Mouse (Mus musculus) B cell, adult 2 months (primary cell): Measurements from ENCODE around the gene Trim9.
A peak's percentile ranks its signal among the peaks of the same experiment; 100 is the strongest.

Experiments
- DNase-seq, 2 experiments: peaks; one replicate each; pipeline ENCODE4 v3.0.0; 2022

Trim9 gene

DNA sequence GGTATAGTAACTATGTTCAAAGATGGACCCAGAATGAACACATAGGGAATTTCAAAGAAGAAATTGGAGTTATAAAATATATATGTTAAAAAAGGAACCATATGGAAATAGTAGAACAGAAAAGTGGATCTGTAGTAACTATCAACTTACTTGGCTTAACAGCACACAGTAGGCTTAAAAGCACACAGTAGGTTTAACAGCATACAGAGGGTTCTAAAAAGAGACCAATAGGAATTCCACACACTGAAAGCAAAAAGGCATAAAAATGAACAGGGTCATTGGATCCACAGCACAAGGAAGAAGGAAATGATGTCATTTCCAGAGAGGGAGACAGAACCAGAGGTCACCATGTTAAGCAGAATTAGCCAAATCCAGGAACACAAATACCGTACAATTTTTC is 24.6 kb downstream of the Trim9 start:
- no peak for DNase-seq

DNA sequence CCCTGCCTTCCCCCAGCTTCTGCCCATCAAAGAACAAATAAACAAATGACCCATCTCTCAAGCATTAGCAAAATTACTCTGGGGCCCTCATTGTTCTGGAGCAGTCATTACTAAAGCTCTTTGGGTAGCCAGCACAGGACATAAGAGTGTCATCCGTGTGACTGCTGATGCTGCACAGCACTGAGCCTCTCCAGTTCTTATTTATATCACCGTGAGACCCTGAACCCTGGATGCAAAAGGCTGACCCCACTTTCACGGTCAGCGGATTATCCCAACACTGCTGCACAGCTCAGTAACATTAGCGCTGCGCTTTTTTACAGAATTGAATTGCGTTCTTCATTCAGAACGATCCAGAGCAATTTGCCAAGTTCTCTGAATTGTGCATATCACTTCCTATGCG is 31.3 kb downstream of the Trim9 start:
- no peak for DNase-seq

DNA sequence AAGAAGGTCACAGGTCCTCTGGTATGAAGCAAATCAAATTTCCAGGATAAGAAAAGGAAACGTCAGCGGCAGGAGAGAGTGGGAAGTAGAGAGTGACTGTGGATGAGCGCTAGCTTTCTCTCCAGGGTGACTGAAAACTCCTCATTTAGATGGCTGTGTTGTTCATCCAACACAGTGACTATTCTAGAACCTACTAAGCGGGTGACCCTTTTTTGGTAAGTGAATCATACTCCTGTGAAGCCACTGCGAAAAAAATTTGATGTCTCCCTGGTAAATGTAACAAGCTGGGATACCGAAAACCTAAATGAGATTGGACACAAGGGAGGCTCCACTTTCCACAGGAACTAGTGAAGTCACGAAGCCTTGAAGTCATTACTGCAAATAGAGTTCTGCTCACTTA is 39.5 kb downstream of the Trim9 start:
- DNase-seq: no peak

DNA sequence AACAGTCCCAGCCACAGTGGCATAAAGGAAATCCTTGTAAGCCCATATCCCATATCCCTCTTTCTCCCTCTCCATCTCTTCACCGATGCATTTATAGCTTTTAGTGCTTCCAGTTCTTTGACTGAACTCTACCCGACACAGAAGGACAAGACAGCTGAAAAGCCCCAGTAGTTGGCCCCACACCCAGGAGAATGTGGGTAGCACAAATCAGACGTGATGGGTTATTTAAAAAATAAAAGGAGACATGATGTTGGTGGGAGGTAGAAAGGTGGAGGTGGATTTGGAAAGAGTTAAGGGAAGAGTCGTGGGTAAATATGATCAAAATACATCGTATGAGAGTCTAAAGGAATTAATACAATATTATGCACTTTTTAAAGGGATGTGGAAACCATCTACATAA is 40.4 kb downstream of the Trim9 start:
- DNase-seq: no peak

DNA sequence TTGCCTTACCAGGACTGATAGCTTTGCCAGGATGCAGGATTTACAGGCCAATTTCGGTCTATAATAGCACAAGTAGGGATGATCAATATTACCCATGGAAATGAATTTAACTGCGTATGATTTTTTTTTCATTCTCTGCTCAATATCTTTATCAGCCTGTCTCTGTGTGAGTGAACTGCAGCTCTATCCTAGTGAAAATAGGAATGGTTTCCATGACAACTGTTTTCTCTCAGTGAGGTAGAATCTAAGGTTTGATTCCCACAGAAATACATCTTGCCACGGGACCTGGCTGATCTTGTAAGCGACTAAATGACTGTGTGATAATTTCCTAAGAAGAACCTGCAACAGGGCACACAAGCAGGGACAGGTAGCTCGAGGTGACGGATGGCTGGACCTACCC is 43.4 kb downstream of the Trim9 start:
- no peak for DNase-seq

DNA sequence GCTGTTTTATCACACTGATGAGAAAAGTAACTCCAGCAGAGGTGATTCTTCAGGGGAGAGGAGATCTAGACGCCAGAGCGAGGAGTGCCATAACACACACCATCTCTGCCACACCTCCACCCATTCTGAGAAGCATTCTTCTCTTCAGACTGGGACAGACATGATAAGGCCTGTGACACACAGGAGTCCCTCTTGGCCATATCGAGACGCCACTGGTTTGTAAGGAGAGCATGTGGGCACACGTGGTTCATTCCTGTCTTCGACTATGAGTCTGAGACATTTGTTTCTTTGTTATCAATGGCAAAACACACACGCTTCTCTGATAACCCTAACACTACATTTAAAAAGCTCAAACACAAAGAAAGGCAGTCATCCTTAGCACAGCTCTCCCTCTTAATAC is 43.9 kb downstream of the Trim9 start:
- DNase-seq: no peak

DNA sequence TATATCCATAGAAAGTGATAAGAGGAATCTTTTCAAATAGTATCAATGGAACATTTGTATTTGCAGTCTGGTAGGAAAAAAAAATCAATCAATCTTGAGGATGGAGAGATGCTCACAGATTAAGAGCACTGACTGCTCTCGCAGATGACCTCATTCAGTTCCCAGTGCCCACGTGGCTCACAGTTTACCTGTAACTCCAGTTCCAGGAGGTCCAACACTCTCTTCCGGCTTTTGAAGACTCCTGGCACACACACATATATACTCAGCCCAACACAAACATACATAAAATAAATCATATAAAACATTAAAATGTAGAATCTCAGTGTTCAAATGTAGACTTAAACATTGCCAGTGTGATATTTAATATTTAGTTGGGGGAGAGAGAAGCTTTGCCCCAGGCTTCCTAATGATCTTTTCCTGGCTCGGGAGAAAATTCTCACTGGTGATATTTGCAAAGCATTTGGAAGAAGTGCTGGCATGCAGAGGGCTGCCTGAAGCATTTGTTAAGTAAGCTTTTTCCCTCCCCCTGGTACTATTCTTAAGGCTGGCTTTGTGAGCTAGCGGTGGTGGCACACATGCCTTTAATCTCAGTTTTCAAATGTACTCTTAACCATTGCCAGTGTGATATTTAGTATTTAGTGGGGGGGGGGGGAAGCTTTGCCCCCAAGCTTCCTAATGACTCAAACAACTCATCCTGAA is 45.2 kb downstream of the Trim9 start:
- no peak for DNase-seq

DNA sequence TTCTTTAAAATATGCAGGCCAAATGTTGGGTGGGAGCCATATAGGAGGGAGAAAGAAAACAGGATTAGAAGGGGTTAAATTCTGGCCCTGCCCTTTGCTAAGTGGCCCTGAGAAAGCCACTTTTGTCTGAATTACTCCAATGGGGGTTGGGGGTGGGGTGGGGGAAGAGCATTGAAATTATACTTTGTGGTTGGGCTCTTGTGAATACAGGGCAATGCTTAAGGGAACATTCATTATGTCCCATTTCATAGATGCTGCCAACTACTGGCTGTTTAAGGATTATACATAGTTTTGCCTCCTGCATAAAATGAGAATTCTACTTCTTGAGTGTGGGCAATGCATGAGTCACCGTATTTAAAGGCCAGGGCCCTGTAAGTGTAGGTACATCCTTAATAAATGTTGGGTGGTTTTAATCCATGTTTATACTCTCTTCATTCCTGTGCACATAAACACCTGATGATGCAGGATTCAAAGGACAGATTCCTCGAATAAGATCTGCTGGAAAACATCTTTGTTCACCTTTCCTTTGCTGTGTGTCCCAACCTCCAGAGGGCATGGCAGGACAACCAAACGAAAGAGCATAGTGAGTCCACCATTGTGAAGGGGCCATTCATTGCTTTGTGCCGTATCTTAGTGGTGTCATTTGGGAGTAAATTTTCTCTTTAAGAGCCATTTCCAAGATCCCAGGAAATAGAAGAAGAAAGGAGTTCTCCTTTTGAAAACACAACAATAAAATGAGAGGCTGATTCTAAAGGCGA is 53.3 kb downstream of the Trim9 start:
- no peak for DNase-seq

DNA sequence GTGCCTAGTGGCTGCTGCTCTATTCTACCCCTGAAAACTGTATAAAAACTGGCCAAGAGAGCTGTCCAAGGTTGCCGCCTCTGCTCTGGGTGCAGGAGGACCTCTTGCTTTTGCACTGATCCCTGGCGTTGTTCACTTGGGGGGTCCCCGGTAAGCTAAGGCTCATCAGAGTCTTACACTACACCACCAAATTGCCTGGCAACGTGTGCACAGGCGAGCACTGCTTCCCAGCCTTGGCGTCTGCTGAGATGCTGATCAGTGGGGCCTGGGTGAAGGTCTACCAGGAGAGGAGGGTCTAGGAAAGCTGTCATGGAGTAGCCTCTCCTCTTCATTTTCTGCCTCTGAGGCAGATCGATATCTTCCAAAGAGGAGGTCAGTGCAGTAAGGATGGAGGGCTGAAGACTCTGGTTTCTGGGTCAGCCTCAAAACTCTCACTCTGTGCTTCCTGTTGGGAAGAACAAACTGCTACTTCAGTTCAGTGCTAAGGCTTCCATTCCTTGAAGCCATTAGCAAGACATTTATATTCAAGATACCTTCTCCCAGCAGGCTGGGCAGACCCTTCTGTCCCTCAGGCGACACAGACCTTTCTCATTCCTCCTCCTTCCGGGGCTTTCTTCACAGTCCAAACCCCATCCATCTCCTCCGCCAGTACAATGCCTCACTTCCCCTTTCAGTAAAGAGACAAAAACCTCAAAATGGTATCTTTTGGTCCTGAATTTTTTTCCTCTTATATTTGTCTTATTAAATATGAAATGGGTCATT is 54.1 kb downstream of the Trim9 start:
- no peak for DNase-seq

DNA sequence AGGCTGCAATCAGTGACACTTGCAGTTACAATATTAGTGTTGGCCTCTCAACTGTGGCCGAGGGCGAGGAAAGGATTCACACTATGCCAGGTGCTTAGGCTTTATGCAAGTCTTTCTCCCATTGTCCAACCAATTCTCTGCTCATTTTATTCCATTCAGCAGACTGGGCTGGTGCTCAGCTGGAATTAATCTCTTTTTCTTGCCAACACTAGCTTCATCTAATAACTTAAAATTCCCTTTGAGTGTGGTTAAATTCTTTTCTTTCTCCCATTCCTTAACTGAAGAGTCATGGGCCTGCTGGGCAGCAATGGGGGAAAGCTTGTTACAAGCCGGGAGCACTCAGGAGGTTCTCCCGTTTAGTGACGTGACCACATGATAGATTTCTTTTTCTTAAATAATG is 61.9 kb downstream of the Trim9 start:
- DNase-seq: no peak

DNA sequence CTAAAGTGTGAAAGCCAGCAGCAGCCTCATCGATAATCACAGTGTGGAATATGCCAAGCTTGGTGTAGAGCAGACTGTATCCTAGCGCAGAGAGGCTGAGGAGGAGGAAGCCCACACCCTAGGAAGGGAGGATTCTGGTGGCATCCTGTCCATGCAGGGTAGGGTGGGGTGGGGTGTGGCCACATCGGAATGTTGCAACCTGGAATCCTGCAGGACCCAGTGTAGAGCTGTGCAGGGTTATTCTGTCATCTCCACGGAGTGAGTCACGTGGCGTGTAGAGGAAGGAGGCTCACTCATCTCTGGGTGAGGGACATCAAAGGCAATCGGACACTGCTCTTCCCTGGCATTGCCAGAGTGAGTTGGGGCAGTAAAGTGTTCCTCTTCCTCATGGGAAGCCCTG is 62.4 kb downstream of the Trim9 start:
- DNase-seq: no peak

DNA sequence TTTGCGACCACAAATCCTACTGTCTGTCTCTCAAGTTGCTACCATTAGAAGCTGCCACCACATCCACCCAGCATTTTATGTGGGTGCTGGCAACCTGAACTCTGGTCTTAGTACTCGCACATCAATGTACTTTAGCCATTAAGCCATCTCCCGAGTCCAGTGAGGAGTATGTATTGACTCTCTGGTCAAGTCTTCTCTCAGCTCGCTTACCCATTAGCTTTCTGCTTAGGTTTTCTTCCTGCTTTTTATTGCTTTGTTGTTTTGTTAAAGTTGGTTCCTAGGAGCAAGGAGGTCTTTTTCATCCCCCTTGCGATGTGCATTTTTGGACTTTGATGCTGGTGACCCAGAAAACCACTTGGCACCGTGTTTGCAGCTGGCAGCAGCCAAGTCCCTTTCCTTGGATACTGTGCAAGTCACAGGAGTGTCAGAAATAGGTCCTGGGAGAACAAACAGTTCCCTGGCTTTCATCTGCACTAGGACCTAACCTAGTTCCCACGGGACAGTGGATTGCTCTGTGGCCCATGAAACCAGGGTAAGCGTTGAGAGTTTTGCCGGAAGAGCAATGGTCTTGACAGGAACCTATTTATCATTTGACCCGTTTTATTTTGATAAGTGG is 64.2 kb downstream of the Trim9 start:
- no peak for DNase-seq

DNA sequence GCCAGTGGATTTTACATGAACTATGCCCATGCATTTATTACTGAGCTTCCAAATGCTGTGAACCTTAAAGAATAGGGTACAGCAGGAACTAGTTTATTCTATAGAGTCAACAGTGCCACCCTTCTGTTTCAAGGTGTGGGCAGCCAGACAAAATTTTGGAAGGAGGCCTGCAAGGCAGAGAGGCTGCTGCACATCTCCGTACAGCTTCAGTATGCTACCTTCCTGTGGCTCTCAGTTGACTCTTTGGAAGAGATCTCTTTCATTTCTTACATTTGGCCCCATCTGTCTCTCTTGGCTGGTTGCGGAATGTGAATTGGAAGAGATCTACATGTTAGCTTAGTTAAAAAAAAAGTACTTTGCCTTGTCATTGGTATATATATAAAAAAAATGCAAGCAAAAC is 66.5 kb downstream of the Trim9 start:
- no peak for DNase-seq

DNA sequence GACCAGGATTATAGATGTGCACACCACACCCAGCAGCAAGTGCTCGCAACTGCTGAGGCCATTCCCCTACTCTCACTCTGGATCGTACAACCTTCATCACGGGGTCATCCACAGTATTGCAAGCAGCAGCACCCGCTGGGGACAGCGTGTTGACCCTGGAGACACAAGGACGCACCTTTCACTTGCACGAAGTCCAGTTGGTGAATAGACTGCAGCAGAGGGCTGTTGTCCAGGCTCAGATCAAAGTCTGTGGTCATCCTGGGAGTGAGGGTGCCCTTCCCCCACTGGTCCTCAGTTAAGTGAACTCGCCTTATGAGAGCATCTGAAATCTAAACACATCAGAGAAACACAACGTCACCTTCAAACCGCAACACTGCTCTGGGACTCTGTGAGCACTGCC is 67.0 kb downstream of the Trim9 start:
- DNase-seq: no peak

DNA sequence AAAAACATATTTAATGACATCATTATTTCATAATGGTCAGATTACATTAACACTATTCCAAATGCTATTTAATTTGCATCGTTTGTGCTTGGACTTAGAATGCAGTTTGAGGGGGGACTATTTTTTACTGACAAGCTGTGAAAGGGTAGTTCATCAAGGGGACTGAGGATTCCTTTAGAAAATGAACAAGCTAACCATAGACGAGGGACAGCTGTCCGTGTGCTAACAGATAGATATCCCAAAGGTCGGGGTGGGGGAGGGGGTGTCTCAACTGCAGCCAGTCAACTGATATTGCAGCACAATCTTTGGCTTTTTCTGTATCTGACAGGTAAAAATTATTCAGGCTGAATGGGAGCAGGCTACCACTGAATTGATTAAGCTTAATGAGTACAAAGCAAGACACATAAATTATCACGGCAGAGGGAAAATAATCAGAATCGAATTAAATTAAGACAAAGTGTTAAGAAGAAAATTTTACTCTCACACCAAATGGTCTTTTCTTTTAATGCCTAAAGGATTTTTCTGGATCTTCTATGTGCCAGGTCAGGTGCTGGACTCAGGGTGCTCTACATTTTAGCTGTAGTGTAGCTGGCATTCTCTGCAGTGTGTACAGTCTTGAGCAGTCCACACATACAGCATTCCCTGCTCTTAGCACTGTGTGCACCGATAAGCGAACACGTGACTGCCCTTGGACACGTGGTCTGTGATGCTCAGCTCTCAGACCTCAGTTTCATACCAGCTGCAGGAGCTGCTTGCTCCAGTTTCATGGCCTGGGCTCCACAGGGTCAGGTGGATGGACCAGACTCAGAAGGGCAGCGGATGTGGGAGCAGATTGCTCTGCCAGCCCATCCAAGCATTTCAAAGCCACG is 70.1 kb downstream of the Trim9 start:
- no peak for DNase-seq

DNA sequence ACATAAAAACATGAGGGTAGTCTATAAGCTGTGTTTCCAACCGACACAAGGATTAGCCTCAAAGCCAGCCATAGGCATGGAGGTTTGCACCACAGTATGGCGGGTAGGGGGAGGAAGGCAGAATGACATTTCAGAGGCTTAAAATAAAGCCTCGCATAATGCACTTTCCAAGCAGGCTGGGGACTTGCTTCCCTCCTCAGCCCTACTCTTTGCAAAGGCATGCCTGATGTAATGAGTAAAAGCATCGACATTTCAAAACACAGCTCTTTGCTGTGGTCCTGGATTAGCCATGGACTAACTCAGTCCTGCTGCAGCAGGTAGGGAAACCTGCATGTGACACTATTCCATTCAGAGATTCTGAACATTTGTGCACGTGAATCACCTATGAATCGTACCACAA is 77.7 kb downstream of the Trim9 start:
- no peak for DNase-seq

DNA sequence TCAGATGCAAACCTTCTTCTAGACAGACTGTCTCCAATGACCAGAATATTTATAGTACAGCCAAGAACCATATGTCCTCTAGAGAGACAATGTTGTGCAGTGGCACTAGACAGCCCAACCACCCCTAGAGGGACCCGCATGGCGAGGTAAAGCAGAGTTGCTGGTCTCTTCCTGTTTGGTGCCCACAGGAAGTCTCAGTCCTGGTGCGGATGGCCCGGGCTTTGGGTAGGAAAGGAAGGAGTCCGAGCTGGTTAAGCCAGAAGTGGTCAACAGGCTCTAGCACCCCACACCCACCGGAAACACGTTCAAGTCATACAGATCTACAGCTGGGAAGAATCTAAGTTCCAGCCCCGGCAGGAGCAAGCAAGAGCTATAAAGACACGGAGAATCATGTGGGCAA is 80.1 kb downstream of the Trim9 start:
- peak; percentile 2 to 6 for DNase-seq

DNA sequence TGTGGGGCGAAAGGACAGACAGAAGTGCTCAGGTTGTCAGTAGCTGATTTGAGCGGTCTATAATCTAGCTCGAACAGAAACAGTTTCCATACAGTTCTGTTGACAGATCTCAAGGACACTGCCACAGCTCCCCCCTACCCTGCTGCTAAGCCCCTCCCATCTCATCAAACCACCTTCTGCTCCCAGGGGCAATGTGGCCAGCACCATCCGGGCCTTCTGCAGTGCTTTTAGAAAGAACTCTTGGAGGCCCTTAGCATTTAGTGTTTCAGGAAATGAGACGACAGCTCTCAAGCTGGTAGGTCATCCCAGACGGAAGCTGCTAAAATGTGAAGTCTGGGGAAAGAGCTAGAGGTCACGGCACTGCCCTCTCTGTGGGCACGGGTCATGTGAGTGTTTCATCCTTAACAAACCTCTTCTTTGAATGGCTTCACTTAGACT is 80.9 kb downstream of the Trim9 start:
- peak; percentile 44 to 54 for DNase-seq

DNA sequence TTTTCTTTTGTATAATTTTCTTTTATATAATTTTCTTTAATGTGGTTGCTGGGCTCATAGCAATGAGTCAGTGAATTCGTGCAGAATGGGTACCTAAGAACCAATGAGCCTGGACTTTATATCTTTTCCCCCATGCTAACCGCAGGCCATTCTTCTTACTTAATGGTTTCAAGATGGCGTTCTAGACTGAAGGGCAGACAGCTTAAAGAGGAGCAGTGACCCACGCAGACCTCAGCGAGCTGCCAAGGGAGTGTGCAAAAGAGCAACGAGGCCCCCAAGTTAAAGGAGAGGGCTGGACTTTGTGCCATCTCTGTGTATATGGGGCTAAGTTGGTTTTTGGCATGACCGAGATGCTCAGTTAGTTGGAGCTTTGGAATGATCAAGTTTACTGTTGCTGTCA is 83.7 kb downstream of the Trim9 start:
- no peak for DNase-seq

DNA sequence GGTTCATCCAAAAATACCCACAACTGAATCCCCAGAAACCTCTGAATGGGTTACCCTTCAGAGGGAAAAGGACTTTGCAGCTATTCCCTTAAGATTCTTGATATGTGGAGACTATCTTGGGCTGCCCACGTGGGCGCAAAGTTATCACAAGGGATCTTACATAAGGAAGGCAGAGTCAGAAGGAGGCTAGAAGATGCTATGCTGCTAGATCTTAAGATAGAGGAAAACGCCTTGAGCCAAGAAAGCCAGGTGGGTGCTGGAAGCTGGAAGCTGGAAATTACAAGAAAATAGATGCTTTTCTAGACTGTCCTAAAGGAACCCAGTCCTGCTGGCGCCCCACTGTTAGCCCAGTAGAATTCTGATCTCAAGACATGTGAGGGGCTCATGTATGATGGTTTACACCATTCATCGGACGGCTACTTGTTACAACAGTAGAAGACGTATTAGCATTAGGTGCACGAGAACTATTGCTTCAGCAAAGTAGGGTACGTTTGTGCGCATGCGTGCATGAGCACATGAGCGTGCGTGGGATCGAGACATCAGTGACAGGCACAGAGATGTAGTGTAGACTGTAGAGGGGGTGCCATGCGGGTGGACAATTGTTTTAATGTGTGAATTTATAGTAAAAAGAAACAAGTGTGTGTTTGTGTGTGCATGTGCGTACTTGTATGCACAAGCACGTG is 85.0 kb downstream of the Trim9 start:
- DNase-seq: no peak

DNA sequence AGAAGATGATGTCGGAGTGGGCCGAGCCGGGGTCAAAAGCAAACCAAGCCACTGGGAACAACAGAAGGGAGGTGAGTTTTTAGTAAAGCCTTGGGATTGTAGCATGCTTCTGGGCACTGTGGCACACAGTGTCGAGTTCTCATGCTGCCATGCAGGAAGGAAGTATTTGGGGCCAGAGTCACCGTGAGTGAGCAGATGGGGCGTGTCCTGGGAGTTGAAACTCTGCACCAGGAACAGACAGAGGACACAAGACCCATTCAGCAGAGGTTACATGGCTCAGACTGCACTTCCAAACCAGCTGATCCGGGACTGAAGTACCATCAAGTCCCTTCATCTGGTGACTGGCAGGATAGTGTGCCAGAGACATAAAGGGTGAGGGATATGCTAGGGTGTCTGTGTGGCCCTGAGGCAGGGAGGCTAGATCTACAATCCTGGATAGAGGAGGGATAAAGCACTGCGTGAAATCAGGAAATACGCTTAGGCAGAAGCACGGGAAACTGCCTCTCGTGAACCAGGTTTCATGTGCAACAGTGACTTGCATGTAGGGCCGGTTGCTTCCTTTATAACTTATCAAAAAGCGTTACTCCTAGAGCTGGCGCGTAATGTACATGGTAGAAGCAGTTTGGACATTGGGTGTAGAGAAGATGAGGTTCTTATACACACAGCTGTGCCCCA is 96.1 kb downstream of the Trim9 start:
- DNase-seq: no peak
